Mouse (Mus musculus) limb, embryonic 10.5 days (tissue): ENCODE data around the gene Auh. TPM values are rescaled to one million over a fixed set of nuclear protein-coding genes. Genes with fewer than 3 reads are reported as not detected.

Experiments
- DNase-seq: peaks from one replicate; pipeline ENCODE4 v3.0.0-alpha.2; 2017; ENCODE audit warnings: low spot score
- H3K27ac ChIP-seq: fragments of 300-500 bp; sonication (generic); 2 replicates; pipeline ENCODE4 v1.5.1; 2016; ENCODE audit warnings: mild to moderate bottlenecking
- H3K27me3 ChIP-seq: fragments of 300-500 bp; sonication (generic); 2 replicates; pipeline ENCODE4 v1.6.1; 2016; ENCODE audit warnings: low read depth, mild to moderate bottlenecking; ENCODE audit not compliant: poor library complexity, severe bottlenecking
- H3K36me3 ChIP-seq: fragments of 300-500 bp; sonication (generic); 2 replicates; pipeline ENCODE4 v1.6.1; 2016; ENCODE audit warnings: mild to moderate bottlenecking, moderate library complexity
- H3K4me1 ChIP-seq: fragments of 300-500 bp; sonication (generic); 2 replicates; pipeline ENCODE4 v1.6.1; 2016
- H3K4me3 ChIP-seq: fragments of 300-500 bp; sonication (generic); 2 replicates; pipeline ENCODE4 v1.5.1; 2016; ENCODE audit warnings: mild to moderate bottlenecking, moderate library complexity
- H3K9me3 ChIP-seq: fragments of 300-500 bp; sonication (generic); replicated peaks from 2 replicates; pipeline ENCODE4 v1.6.1; 2016; ENCODE audit warnings: mild to moderate bottlenecking
- WGBS: fragments of 180-500 bp; shearing (Covaris S2); methylation state at CpG from one replicate; pipeline ENCODE4 v1.1.7; 2016; 5-methylcytosine and 5-hydroxymethylcytosine counted together
- polyA plus RNA-seq: library from polyadenylated mRNA; unstranded; fragments of >200 nt; fragmentation: Nextera tagmentation; extraction: Ambion mirVana; gene quantifications from 2 replicates; pipeline ENCODE4 v1.2.1, GENCODE M21; 2016

Auh gene
- polyA plus RNA-seq, 1 experiment from 2014 or later: 35.0 TPM

DNA sequence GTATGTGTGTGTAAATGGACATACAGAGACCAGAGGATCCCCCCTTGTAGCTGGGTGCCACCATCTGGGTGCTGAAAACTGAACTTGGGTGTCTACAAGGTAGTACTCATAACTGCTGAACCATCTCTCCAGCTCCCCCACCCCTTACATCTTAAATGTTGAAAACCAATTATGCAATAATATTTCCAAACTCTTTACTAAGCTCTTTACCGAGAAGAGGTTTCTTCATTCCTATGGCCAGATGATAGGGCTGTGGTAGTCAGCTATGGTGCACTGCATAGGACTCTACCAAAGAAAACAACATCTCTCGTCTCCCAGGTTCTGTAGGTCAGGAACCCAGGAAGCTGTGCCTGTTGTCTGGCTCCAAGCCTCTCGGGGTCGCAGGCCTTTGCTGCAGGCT, 83.9 kb downstream of the Auh start:
- DNase-seq: no peak
- Histone ChIP-seq H3K9me3 (no peaks in the 10 kb centered on the region), H3K4me3 (no peak overlapping the region), H3K4me1 (peaks cover 11% of the 10 kb centered on the region), H3K36me3 (no peaks in the 10 kb centered on the region), H3K27me3 (no peaks in the 10 kb centered on the region), H3K27ac (no peak overlapping the region)
- WGBS: 88% methylated on average over 4 of the region's 4 CpGs

DNA sequence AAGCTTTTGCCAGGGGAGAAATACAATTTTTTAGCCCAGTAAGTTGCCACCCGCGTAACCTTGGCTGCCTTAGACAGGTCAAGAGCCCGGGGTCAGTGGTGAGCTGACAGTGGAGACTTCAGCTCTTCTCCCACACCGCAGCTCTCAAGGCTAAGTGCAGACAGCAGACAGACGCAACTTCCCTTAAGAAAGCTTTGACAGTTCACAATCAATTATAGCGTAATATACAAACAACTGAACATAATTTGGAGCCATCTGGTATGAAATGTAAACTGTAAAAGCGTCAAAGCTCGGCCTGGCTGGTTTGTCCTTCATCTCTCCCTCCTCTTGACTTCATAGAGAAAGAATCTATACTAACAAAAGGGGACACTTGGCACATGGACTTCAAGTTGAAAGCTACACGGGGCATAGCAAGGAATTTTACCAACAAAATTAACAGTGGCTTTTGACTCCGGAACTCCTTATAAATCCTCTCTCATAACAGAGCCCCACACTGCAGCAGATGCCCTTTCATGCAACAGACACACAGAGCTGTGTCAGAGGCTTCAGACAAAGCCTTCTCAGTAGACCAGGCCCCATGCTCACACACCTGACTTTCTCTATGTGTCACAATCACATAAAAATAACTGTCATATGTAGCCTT, 85.8 kb downstream of the Auh start:
- H3K4me1 ChIP-seq: peaks cover 7% of the 10 kb centered on the region
- DNase-seq: no peak
- H3K9me3 ChIP-seq: no peaks in the 10 kb centered on the region
- no peak overlapping the region for H3K27ac ChIP-seq
- H3K4me3 ChIP-seq: no peak overlapping the region
- 86% methylated on average over 10 of the region's 10 CpGs for WGBS
- H3K27me3 ChIP-seq: no peaks in the 10 kb centered on the region
- H3K36me3 ChIP-seq: no peaks in the 10 kb centered on the region

DNA sequence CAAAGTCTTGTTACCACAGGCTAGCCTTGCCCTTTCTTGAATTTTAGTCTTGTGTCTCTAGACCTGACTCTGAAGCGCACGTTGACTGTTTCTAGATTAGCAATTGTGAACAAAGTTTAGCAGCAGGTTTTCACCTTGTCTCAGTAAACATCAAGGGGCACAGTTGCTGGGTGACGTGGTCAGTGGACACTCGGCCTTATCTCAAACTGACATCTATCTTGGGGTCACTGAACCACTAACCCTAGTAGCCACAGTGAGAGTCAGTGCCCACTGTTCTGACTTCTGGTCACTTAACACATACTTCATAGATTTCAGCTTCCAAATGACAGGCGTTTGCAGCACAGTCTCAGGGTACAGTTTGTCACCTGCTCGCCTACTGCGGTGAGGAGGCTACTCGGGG, 93.2 kb downstream of the Auh start:
- Histone ChIP-seq H3K36me3 (peaks cover 18% of the 10 kb centered on the region), H3K9me3 (no peaks in the 10 kb centered on the region), H3K4me1 (peaks cover 4% of the 10 kb centered on the region; the same call in 1 of the 2 replicates), H3K27me3 (no peaks in the 10 kb centered on the region), H3K4me3 (no peak overlapping the region), H3K27ac (no peak overlapping the region)
- 89% methylated on average over 8 of the region's 8 CpGs for WGBS
- no peak for DNase-seq

DNA sequence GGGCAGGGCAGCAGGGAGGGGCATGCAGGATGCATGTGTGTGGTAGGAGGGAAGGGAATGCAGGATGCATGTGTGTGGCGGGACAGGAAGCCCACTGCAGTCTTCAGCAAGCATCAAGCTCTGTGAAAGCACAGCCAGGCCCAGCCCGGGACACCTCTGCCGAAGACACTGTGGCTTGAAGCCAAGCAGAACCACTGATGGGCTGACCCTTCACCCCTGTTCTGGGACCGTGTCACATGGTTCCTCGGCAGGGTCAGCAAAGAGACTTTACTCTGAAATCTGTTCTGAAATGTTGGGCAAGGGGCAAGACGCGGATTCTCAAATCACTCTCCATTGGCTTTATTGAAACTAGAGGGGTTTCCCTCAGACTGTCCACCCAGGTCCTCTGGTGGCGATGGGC, 94.9 kb downstream of the Auh start:
- H3K36me3 ChIP-seq: peaks cover 18% of the 10 kb centered on the region
- 86% methylated on average over 8 of the region's 8 CpGs for WGBS
- peaks cover 10% of the 10 kb centered on the region for H3K4me1 ChIP-seq
- H3K27me3 ChIP-seq: no peaks in the 10 kb centered on the region
- H3K27ac ChIP-seq: no peak overlapping the region
- H3K4me3 ChIP-seq: no peak overlapping the region
- H3K9me3 ChIP-seq: no peaks in the 10 kb centered on the region
- DNase-seq: no peak

DNA sequence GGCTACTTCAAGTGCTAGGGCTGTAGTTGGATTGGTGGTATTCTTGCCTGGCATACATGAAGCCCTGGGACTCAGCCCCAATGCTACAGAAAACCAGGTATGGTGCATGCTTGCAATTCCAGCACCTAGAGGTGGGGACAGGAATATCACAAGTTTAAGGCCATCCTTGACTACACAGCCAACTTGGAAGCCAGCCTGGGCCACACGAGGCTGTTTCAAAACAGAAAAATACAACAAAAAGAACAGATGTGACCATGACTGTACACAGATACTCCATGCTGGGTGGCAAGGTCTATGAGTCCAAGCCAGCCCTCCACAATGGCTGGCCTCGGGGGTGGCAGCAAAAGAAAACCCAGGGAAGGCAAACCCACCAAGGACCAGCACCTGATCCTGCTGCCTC, 95.7 kb downstream of the Auh start:
- H3K4me3 ChIP-seq: no peak overlapping the region
- DNase-seq: no peak
- no peaks in the 10 kb centered on the region for H3K9me3 ChIP-seq
- H3K4me1 ChIP-seq: peaks cover 18% of the 10 kb centered on the region
- H3K27me3 ChIP-seq: no peaks in the 10 kb centered on the region
- no peak overlapping the region for H3K27ac ChIP-seq
- peaks cover 18% of the 10 kb centered on the region for H3K36me3 ChIP-seq
- WGBS: 92% methylated on average over 2 of the region's 2 CpGs

DNA sequence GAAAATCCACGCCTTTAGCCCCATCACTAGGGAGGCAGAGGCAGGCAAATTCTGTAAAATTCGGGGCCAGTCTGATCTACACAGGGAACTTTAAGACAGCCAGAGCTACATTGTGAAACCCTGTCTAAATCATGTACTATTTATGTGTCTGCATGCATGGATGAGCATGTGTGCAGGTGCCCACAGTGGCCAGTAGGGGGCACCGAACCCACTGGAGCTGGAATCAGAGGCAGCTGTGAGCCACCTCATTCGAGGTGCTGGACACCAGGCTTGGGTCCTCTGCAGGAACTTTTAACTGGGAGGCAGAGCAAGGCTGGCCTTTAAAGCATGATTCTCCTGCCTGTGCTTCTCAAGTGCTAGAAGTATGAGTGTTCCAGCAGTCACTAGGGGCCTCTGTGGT, 96.3 kb downstream of the Auh start:
- H3K36me3 ChIP-seq: peaks cover 18% of the 10 kb centered on the region
- WGBS: 73% methylated on average over 4 of the region's 4 CpGs
- no peak overlapping the region for H3K4me3 ChIP-seq
- no peaks in the 10 kb centered on the region for H3K27me3 ChIP-seq
- no peak overlapping the region for H3K27ac ChIP-seq
- no peak for DNase-seq
- peaks cover 19% of the 10 kb centered on the region for H3K4me1 ChIP-seq
- H3K9me3 ChIP-seq: no peaks in the 10 kb centered on the region

DNA sequence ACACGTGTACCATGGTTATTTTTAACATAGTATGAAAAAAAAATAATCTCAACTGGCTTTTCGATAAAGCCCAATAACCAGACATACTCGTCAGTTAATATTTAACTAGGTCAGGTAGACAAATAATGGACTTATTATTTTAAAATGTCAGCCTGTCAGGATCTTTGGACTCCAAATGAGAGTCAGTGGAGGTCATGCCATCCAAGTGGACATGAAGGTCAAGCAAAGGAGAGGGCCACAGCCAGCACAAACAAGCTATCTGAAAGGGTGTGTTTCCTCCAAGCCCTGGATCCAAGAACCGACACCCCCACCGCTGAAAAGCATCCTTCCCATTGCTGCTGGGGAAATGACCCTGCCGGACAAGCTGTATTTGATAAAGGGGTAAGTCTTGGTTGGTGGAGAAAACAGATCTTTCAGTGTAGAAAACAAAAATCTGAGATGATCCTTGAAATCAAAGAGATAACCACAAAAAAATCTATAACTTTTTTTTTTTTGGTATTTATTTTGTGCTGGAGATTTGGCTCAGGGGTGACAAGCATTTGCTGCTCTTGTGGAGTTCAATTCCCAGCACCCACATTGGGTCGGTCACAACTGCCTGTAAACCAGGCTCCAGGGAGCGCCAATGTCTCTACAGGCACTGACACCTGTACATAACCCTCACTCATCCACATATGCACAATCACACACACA, 96.9 kb downstream of the Auh start:
- Histone ChIP-seq H3K27me3 (no peaks in the 10 kb centered on the region), H3K36me3 (peaks cover 17% of the 10 kb centered on the region), H3K4me3 (no peak overlapping the region), H3K4me1 (peaks cover 19% of the 10 kb centered on the region), H3K27ac (no peak overlapping the region), H3K9me3 (no peaks in the 10 kb centered on the region)
- no peak for DNase-seq
- WGBS: 94% methylated on average over 8 of the region's 8 CpGs

DNA sequence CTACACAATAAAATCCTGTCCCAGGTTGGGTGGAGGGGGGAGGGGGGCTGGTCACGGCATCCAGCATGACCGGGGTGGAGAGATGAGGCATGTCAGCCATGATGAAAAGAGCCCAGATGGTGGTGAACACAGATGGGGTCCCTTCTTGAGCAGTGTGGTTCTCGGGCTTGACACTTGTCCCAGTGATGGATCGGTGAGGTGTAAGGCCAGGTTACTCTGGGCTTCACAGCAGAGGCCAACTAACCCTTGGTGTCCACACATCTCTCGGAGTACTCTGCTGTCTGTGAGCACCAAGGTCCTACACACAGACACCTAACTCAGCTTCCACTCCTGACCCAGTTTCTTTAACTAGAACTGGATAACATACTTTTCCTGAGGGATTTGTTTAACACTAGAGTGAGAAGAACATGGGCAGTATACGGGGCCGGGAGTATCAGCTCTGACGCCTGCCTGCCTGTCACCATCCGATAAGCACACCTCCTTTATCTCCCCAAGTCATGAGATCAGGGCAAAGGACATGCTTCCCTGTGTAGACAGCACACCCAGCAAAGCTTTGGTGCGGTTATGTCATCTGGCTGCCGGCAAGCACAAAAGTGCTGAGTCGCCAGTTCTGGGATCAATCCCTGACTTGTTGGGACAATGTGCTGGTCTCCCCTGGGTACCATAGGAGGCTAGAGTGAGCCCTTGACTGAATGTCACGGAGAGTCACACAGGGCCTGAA, 98.3 kb downstream of the Auh start:
- WGBS: 89% methylated on average over 13 of the region's 13 CpGs
- H3K4me1 ChIP-seq: peaks cover 19% of the 10 kb centered on the region
- H3K27me3 ChIP-seq: no peaks in the 10 kb centered on the region
- DNase-seq: no peak
- no peaks in the 10 kb centered on the region for H3K9me3 ChIP-seq
- H3K4me3 ChIP-seq: no peak overlapping the region
- no peak overlapping the region for H3K27ac ChIP-seq
- H3K36me3 ChIP-seq: peaks cover 5% of the 10 kb centered on the region; the same call in 1 of the 2 replicates

DNA sequence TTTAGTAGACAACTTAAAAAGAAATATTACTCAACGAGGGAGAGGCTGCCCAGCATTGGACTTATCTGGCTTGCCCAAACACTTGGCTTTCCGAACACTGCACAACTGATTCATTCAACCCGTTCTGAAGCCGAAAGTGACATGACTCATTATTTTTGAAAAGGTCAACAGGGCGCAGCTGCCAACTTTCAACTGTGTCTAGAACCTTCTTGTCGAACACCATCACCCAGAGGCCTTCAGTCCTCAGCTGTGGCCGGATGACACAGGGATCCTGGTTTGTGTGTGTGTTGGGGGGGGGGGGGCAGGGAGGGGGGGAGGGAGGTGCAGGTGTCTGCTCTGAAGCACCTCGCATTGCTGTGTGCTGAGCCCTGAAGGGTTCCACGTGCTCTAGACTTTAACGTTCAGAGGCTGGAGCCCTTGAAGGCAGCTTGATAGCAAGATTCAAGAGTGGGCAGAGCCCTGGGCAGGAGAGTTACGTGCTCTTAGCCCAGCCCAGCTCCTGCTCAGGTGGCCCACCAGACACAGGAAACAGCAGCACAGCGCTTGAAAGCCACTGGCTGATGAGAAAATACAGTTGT, 100.4 kb downstream of the Auh start:
- no peak for DNase-seq
- 78% methylated on average over 12 of the region's 12 CpGs for WGBS
- no peaks in the 10 kb centered on the region for H3K27me3 ChIP-seq
- H3K36me3 ChIP-seq: 0 out of 2 replicates have a peak, but pooled peaks cover 5% of the 10 kb centered on the region
- H3K27ac ChIP-seq: no peak overlapping the region; the same call in 1 of the 2 replicates
- no peak overlapping the region for H3K4me3 ChIP-seq
- no peaks in the 10 kb centered on the region for H3K9me3 ChIP-seq
- peaks cover 22% of the 10 kb centered on the region for H3K4me1 ChIP-seq

DNA sequence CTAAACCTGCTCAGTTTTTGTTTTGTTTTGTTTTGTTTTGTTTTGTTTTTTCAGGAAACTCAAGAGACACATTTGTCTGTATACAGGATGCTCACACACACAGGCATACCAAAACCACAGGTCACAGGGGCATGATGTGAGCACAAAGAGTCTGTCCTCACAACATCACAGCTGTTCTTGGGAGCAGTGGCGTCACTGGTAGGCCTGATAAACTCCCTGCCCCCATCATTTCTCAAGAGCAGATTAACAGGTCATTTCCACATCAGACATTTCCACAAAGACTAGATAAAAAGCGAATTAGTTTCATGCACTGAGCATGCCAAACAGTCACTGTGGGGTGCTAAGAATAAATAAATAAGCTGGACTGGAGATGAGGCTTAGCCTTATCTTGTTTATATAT, 101.3 kb downstream of the Auh start:
- H3K27me3 ChIP-seq: no peaks in the 10 kb centered on the region
- no peak overlapping the region for H3K27ac ChIP-seq
- H3K4me3 ChIP-seq: no peak overlapping the region
- 66% methylated on average over 2 of the region's 2 CpGs for WGBS
- no peak for DNase-seq
- peaks cover 29% of the 10 kb centered on the region for H3K4me1 ChIP-seq
- H3K9me3 ChIP-seq: no peaks in the 10 kb centered on the region
- 0 out of 2 replicates have a peak, but pooled peaks cover under 1% of the 10 kb centered on the region for H3K36me3 ChIP-seq

DNA sequence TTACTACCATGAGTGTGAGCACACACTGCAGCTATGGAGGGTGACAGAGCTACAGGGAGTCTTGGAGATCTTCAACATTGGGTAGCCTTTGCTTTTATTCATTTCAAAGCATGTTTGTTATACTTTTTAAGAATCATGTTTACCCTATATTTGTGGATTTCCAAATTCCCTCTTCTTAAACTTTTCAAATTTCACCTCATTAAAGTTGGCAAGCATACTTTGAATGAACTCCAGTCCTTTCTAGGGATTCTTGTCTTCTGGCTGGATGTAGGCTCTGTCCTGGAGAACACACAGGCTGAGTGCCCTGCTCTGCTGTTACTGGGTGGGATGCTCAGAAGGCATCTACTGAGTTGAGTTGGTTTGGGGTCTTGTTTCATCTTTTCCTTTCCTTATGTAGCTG, 102.8 kb downstream of the Auh start:
- no peaks in the 10 kb centered on the region for H3K9me3 ChIP-seq
- H3K4me3 ChIP-seq: no peak overlapping the region
- no peak overlapping the region for H3K27ac ChIP-seq
- no peaks in the 10 kb centered on the region for H3K27me3 ChIP-seq
- no peaks in the 10 kb centered on the region for H3K36me3 ChIP-seq
- DNase-seq: no peak
- peaks cover 45% of the 10 kb centered on the region for H3K4me1 ChIP-seq

DNA sequence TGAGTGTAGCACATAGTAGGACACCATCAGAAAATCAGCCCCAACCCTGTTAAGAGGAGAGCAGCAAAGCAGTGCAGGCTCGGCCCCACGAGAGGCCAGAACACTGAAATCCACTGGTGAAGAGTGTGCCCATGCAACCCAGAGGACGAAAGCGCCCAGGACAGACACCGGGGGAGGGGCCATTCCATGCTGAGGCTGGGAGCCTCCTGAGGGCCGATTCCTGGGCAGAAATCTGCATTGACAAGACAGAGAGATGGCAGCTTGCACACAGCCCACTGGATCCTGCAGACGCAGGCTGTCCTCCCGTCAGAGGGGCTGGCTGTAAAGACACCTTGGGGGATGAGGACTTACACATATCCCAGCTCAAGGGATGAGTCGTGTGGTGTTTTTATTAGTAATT, 104.7 kb downstream of the Auh start:
- Histone ChIP-seq H3K9me3 (no peaks in the 10 kb centered on the region), H3K4me3 (no peak overlapping the region), H3K27me3 (no peaks in the 10 kb centered on the region), H3K4me1 (peaks cover 56% of the 10 kb centered on the region), H3K27ac (peak overlapping the region; percentile 48; the same call in 1 of the 2 replicates), H3K36me3 (no peaks in the 10 kb centered on the region)
- 54% methylated on average over 9 of the region's 9 CpGs for WGBS
- DNase-seq: no peak
